Mouse (Mus musculus) gastrocnemius, postnatal 36 days (tissue): ENCODE results near the gene Adgrl2. TPM values are rescaled to one million over a fixed set of nuclear protein-coding genes. Genes with fewer than 3 reads are reported as not detected.

Experiments used
- DNase-seq, 2 experiments: peaks; one replicate each; pipeline ENCODE4 v3.0.0; 2022
- intact Hi-C: fragments of 180-260 bp; cut with DNase I; formaldehyde crosslinking; loops from one replicate; pipeline ENCODE4 v1.15.1; 2025
- long read RNA-seq, 2 experiments: library from polyadenylated mRNA; stranded (forward); transcript quantifications; one replicate each; pipeline ENCODE4 v2.0.0; 2021
- total RNA-seq, 2 experiments: library from RNA; stranded (reverse); gene quantifications; 2 replicates each; pipeline ENCODE4 v1.2.3; 2021

Gene Adgrl2
- 10 to 100 TPM; 10.4 to 10.6 TPM for total RNA-seq
- long read RNA-seq, experiment 1, partial matches to known transcripts, result 0 of 1 reads
- long read RNA-seq, experiment 1, other reads (novel, unspliced or antisense), result 1 of 1 reads
- long read RNA-seq, experiment 2, partial matches to known transcripts, result 1 of 3 reads
- long read RNA-seq, experiment 2, other reads (novel, unspliced or antisense), result 2 of 3 reads

DNA sequence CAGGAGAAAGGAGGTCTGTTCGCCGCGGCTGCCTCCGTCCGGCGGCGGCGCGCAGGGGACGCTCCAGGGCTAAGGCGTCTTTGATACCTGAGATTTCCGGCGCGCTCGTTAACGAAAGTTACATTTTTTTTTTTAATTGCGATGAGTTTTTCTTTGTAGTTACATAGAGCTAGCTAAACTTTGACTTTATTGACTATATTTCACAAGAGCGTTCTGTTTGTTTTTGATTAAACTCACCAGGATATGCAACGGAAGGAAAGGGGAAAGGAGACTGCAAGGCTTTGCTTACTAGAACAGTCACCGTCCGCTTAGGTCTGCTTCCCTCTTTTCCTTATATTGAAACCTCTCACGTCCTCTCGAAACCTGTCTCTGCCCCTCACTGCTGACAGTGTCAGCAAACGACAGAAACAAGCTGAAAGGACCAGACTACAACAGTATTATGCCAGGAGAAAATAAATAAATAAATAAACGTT is at the start of gene Adgrl2:
TSS of gene Adgrl2 (minus strand) at position 25 of the 473 bp plus-strand sequence.
- intact Hi-C loops, result loop anchor here (5.0 kb wide), 2 partner anchors 357 to 457 kb away; no protein-coding TSS in a partner anchor
- DNase-seq, result peak in 1 of 2 experiments; percentile 25

DNA sequence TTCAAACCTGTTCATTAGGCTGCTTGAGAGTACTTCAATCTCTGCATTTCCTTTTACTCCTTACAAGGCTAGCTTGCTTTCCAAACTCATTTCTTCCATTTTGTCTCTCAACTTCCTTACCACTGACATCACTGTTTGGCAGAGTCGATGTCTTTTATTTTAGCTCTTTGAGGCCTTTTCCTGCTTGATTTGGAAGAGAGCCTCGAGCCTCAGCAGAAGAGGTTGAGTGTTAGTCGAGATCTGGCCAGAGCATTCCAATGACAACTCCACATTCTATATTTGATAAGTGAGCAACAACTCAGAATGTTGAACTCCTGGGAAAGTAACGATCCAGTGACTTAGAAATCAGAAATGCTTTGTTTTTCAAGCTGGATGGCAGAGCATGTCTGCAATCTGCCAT is 48.4 kb upstream of the Adgrl2 start:
- no peak for DNase-seq
- intact Hi-C loops, result no loop called here

DNA sequence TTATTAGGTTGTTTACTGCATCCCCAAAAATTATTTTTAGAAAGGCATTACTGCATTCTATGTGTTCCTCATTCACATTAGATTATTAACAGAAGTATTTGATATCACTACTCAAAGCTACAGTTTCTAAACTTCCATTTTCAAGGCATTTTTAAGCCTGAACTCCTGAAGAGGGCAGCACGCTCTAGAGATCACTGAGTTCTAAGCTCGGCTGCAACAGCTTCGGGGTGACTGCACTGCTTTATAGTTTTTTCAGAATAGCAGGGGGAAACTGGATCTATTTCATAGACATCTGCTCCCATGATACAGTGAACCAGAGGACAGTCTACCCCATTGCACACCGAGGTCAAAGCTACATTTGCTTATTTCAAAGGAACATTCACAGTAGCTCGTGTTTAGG is 29.6 kb upstream of the Adgrl2 start:
- DNase-seq, result no peak
- intact Hi-C loops, result no loop called here

DNA sequence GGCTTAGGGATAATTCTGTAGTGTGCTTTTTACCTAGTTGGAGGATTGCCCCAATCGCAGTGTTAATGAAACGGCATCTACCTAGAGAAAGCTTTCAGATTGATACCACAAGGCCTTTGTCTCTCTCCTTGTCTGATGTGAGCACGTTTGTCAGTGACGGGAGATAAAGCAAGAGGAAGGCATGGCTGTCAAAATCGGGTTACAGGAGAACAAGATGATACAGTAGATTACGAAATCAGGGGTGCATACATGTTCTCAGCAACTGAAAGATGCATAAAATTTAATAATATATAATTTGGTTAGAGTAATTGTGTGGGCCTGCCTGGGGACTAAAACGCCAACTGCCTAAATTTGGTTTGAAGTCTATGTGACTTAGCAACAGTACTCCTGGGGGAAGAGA is 19.0 kb upstream of the Adgrl2 start:
- DNase-seq, result no peak
- intact Hi-C loops, result no loop called here

DNA sequence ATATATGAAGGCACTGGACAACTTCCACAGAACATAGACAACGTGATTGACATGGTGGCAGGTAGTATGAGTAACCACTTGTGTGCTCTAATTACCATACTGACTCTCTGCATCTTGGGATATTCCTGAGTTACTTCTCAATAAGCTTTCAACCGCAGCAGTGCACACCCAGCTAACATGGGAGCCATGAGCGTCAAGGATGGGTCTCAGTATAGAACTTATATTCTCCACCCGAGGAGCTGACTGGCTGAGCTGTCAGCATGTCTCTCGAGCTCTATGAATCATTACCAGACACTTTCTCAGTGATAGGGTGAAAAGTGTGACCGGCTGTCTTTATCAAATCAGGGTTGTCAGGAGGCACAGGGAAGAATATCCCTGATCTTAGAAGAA is 18.3 kb upstream of the Adgrl2 start:
- intact Hi-C loops, result no loop called here
- DNase-seq, result no peak

DNA sequence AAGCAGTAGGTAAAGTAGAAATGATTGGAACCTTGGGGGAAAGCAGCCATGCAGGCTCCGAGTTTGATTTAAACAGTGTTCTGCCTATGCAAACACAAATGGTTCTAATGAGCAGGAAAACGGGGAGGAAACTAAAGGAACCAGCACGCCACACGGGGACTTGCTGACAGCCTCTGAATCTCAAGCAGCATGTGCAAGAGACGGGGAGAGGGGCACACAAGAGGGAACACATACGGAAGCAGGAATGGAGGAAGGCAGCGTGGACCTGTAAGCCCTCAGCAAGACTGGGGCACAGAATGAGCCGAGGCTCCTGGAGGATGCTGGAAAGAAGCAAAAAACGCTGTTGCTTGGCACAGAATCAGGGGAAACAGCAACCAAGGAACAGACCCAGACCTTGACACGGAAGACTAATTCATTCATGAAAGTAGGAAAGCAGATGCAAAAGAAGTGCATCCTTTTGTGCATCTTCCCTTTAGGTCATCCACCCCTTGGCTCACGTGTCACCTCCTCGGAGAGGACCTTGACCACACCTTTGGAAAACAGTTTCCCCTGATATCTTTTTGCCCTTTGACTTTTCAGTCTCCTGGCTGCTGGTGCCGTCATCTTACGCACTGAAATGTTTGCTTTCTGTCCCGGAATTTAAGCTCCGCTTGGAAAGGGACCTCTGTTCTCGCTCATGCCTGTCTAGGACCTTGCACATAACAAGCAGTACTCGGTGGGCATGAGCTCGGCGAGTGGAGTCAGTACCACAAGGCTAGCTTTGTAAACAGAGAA is 17.7 kb upstream of the Adgrl2 start:
- intact Hi-C loops, result no loop called here
- DNase-seq, result no peak

DNA sequence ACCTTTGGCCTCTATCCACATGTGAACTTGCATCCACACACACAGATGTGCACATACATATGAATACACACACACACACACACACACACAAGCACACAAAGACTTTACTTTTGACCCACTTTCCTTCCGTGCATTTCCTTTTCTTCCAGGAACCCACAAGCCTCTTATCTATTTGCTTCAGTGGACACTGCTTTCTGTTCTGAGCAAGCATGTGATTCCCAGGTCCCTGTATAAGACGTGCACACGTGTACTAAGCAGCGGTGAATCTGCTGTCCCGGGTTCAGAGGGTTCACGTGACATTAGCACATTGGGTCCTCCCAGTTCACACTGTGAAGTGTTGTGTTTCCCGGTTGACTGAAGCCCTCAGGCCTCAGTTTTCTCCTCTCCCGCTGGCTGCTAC is 11.0 kb upstream of the Adgrl2 start:
- intact Hi-C loops, result no loop called here

DNA sequence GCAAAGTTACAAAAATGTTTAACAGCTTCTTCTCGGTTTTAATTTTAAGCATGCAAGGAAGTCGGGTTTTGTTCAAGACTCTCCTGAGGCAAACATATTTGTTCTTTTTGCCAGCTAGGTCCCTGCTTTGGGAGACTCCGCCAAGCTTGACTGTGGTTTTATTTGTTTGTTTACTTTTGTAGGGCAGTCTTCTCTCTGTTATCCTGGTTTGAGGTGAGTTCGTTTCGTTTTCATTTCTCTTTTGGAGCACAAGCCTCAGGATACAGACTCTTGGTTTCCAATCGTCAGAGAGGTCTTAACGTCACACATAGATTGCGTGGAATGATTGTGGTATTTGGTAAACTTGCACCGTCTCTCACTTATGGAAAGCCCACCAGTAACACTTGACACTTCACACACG is 8.3 kb upstream of the Adgrl2 start:
- DNase-seq, result no peak
- intact Hi-C loops, result no loop called here

More for the DNA sequence above, 11.0 kb upstream of the Adgrl2 start:
- DNase-seq, result no peak

DNA sequence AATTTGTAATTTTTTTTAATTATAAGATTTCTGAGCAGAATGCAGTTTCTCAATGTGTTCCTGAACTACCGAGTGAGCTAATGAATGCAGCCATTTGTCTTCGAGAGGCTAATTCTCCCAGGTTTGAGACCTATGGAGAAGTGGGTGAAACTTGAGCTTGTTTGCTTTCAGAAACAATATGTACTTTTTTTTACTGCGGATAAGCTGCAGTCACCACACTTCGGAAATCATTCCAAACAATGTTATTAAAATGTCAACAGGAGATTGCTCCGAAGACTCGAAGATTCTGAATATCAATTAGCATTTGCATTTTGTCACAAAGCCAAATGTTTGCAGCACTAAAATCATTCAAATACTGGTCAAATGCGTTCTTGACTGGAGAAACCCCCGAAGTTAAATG is 701 bp upstream of the Adgrl2 start:
- DNase-seq, result no peak
- intact Hi-C loops, result loop anchor here (5.0 kb wide), 2 partner anchors 356 to 456 kb away; no protein-coding TSS in a partner anchor

DNA sequence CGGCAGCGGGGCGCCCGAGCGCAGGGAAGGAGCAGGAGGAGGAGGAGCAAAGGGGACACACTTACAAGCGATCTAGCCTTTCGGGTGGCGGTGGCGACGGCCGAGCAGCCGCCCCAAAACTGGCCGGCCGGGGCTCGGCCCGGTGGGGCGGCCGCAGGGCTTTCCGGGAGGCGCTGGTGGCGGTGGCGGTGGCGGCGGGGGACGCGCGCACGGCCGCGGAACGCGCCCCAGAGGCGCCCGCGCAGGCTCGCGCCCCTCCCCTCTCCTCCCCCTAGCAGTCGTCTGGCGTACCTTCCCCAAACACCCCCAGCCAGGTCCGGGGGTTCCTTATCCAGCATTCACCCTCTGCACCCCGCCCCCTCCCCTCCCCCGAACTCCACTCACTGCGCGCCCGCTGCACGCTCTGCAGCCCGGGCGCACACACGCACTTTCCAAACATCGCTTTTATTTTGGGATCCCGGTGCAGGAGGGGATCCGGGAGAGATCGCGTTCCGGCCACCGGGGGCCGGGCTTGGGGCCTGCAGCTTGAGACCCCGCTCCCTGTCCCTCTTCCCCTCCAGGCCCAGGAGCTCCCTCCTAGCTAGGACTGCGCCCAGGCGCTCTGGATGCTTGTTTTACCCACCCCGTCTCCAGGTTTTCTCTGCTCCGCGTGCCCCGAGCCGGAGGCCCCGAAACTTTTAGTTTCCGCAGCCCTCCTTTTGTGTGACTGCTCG is 381 bp downstream of the Adgrl2 start:
- intact Hi-C loops, result loop anchor here (5.0 kb wide), 3 partner anchors 148 to 457 kb away; no protein-coding TSS in a partner anchor

DNA sequence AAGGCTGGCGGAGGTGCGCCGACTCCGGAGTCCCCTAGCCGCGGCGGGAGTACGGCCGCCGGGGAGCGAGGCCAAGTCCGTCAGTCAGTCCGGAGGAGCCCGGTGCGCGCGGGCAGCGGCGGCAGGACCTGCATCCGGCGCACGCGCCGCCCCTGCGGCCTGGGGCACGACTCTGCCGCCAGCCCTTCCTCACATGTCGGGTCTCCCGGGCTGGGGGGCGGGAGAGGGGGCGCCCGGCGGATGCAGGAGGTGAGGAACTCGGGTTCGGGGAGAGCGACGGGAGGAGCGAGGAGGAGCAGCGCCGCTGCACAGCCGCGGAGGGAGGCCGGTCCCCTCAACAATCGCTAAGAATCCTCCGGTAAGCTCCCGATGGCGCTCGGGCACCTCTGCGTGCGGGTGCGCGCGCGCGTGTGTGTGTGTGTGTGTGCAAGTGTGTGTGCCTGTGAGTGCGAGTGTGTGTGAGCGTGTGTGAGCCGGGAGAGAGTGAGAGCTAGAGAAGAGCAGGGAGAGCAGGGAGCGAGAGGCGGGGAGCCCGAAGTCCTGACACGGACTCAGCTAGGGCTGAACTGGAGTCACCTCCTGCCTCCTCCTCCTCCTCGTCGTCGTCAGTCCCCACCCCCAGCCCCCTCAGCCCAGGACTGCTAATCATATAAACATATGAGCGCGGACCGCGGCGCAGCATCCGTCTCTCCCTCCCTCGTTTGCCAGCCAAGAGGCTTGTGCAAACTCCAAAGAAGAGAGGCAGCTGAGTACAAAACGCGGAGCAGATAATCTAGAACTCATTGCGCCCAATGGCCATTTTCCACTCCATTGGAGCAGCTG is 1.1 kb downstream of the Adgrl2 start:
- intact Hi-C loops, result loop anchor here (5.0 kb wide), 1 partner anchor 147 kb away; no protein-coding TSS in a partner anchor
- DNase-seq, result peak; percentile 77 to 78

More for the DNA sequence above, 381 bp downstream of the Adgrl2 start:
- DNase-seq, result peak; percentile 13 to 54

DNA sequence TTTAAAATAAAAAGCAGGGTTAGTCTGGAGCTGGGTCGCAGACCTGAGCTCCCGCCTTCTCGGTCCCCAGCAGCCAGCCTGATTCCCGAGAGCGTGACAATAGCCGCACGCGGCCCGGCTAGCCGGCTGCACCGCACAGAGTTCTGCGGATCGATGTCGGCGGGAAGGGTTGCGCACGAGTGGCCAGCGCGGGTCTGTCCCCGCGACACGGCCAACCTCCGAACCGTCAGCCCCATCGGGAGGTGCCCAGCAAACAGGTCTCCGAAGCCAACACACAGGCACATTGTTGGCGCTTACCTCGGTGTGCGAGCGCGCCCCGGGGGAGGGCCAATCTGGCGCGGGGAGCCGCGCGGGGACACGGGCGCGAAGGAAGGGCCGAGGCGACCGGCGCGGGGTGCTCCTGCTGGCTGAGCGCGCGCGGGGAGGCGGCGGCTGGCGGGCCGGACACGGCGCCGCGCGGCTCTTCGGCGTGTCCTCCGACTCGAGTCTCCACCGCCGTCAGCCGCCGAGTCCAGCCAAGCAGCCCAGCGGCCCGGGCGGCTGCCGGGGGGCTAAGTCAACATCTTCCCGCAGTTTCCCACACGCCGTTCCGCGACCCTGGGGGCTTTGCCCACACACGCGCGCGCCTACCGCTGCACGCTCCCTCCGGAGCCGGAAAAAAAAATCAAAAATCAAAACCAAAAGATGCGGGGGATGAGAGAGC is 1.9 kb downstream of the Adgrl2 start:
- peak in 1 of 2 experiments; percentile 46 for DNase-seq
- intact Hi-C loops, result loop anchor here (5.0 kb wide), 1 partner anchor 146 kb away; no protein-coding TSS in a partner anchor

DNA sequence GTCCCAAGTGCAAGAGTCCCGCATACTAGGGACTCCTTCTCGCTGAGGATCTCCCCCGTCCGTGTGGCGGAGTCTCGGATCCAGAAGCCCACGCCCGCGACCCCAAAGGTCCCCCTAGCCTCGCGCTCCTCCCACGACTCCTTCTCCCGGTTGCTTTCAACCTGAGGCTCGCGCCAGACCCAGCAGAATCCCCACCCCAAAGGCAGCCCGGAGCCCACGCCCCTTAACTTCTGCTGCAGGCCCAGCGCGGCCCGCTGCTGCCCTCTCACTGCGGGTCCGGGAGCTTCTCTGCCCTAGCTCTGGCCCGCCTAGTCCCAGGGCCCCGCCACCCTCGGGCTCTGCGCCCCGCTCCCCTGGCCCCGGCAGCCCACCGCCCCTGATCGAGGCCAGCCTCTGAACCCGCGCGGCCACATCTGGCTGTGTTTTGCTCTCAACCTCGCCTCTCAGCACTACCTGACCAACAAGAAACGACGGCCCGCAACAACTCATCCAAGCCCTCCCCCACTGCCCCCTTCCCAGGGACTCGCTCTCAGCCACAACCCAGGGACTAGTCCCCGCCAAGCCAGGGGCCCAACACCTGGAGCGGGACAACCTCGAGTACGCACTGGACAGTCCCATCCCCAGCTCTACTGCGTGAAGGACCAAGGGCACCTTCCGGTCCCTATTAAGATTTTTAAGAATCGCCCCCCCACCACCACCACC is 2.6 kb downstream of the Adgrl2 start:
- DNase-seq, result peak; percentile 71 to 76
- intact Hi-C loops, result loop anchor here (5.0 kb wide), 1 partner anchor 145 kb away; no protein-coding TSS in a partner anchor

DNA sequence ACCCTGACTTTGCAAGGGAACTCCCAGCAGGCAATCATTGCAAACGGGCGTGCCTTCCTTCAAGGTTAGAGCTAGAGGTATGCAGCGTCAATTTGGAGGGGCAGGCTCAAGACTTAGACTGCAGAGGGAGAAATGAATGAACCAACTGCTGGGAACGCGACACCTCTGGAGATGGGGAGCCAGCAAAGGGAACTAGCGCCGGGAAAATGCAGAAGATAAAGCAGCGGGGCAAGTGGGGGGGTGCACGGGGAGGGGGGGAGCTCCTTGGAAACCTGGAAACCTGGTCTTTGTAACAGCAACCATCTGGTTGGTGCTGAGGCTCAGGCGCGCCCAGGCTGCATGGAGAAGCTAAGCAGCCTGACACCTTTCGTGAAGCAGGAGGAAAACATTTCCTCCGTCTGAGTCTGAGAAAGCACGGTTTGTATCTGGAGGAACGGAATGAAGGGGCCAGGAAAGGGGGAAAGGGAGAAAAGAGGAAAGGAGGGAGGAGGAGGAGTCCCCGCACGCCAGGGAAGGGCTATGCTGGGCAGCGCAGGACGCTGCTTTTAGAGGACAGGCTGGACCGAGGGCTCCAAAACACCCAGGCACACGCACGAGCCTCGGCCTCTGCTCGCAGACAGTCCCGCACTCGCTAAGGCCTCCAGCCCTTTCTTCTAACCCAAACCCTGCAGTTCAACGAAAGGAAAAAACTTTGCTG is 3.3 kb downstream of the Adgrl2 start:
- intact Hi-C loops, result loop anchor here (5.0 kb wide), 1 partner anchor 145 kb away; no protein-coding TSS in a partner anchor
- DNase-seq, result no peak

DNA sequence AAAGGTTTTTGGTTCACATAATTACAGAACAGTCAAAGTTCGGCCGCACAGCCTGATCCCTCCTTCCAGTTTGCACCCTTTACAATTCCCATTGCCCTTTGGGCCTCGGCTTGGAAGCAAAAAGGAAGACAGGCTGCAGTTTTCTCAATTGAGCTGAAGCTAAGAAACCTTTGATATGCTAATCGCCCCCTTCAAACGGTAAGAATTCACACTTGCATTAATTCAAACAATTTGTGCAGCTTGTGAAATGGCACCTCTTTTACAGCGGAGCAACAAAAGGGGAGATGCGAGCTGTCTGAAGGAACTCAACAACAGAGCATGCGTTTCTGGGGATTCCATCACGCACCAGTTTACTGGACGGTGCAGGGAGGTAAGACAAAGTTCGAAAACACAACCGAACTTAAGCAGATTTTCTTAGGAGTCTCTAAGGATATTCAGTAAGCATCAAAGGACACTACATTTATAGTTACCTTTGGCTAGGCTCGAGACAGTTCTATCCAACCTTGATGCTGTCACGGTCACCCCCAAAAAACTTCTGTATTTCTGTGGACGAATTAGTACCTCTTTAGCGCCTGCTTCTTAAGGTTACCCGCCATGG is 4.0 kb downstream of the Adgrl2 start:
- no peak for DNase-seq
- intact Hi-C loops, result loop anchor here (5.0 kb wide), 1 partner anchor 144 kb away; no protein-coding TSS in a partner anchor

DNA sequence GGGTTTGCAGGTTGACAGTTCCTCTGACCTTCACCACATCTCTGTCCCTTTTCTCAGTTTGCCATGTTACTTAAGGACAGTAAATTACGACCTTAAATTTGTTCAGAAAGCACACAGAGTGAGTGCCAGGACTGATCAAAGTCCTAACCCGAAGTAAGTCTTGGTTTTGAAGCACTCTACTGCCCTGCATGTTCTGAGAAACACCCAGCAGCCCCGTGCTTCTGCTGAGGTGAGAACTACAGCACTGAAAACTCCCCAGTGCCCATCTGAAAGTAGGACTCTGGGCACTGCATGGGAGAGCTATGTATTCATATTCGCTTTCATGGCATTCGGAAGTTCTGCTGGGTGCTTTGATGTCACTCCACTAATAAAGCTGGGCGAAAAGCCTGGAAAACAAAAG is 6.0 kb downstream of the Adgrl2 start:
- intact Hi-C loops, result no loop called here
- DNase-seq, result no peak

DNA sequence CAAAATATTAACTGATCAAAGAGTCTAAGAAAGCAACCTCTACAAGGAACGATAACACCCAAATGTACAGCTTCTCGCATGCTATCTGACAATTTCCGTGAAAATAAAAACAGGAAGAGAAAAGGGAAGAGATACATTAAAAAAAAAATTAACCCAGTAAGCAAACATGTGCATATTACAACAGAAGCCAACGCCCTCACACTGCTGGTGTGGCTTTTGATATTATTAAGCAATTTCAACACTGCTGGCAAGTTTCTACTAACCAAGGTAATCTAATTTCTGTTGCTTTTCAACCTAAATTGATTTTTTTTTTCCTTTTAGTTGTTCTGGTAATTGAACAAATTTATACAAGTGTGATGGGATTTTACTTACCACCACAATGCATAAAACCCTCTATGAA is 8.0 kb downstream of the Adgrl2 start:
- intact Hi-C loops, result no loop called here
- no peak for DNase-seq

DNA sequence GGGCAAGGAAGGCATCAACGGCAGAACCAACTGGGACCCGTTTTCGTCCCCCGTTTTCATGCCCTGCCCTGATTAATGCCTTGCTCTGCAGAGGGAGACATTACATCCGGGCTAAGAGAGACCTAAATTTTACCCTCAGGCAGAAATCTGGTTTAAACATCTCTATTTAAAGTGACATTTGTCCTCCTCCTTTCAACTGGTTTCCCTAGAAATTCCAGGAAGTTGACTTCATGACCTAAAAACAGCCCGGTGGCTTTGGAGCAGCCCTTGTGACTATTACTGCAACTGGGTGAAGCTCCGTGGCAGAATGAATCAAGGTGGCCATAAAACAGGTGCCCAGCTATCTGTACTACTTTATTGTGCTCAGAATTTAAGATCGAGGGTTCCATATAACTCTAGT is 8.6 kb downstream of the Adgrl2 start:
- DNase-seq, result no peak
- intact Hi-C loops, result no loop called here
